Mouse (Mus musculus): ENCODE measurements at regions not wholly inside any gene's neighbourhood (a gene's known extent, or its start where the extent isn't known, plus 50 kb on each side); places are given as distances from the start of the nearest gene placed in this dataset.
A peak's percentile ranks its signal among the peaks of the same experiment; 100 is the strongest.

DNA sequence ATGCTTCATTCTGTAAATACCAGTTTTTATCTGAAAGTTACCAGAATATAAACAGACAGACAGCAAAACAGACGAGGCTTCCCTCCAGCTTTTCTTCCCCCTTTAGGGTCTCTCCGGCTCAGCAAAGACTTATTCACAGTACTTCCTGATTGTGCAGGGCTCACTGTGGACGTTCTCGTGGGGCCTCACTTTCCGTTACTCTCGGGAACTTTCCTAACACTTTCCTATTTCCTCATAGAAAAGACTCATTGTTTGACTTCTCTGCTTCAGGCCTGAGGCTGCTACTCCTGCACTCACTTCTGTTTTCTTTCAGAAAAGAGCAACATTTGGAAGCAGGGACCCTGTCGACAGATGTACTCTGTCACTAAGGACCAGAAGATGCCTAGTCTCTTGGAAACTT lies 197.4 kb downstream of the Tgfb2 start:
- Histone ChIP-seq H3K27me3 (ENCODE audit: control insufficient read depth, insufficient read depth, low read length) (no peaks in the 10 kb centered on the region), H3K36me3 (ENCODE audit: control insufficient read depth, insufficient read depth, low read length) (no peaks in the 10 kb centered on the region), H3K27ac (ENCODE audit: low read length) (peak overlapping the region; percentile 72), H3K9me3 (replicated peaks; ENCODE audit: control insufficient read depth, low read length) (no peaks in the 10 kb centered on the region), H3K4me2 (ENCODE audit: low read depth, low read length) (no peak overlapping the region), H3K4me3 (replicated peaks; ENCODE audit: low read length) (no peak overlapping the region), H3K9ac (ENCODE audit: low read length) (no peak overlapping the region), H3K4me1 (ENCODE audit: control insufficient read depth, insufficient read depth, low read length) (peaks cover 6% of the 10 kb centered on the region; the same call in 1 of the 2 replicates)
- WGBS, result 18% methylated on average over 7 of the region's 7 CpGs
- ATAC-seq (ENCODE audit: insufficient read depth, low FRiP score), result no peak

DNA sequence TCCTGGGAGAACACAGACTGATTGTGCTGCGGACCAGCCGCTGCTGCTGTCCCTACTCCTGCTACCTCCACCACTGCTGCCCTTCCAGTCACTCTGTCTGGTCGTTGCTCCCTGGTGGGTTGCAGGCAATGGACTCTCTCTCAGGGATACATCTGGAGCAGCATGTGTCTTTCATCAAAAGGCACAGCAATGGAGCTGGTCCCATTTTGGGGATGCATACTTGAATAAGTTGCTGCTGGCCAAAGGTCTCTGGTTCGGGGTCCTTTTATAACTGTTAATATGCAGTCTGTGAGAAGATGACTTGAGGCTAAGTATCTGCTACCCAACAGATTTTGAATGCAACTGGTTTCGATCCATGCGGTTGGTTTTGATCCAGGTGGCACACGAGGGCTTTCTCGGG lies 197.8 kb downstream of the Tgfb2 start:
- Histone ChIP-seq H3K4me3 (replicated peaks; ENCODE audit: low read length) (no peak overlapping the region), H3K9me3 (replicated peaks; ENCODE audit: control insufficient read depth, low read length) (no peaks in the 10 kb centered on the region), H3K9ac (ENCODE audit: low read length) (no peak overlapping the region), H3K4me2 (ENCODE audit: low read depth, low read length) (no peak overlapping the region), H3K4me1 (ENCODE audit: control insufficient read depth, insufficient read depth, low read length) (peaks cover 6% of the 10 kb centered on the region; the same call in 1 of the 2 replicates), H3K36me3 (ENCODE audit: control insufficient read depth, insufficient read depth, low read length) (no peaks in the 10 kb centered on the region), H3K27ac (ENCODE audit: low read length) (peak overlapping the region; percentile 72), H3K27me3 (ENCODE audit: control insufficient read depth, insufficient read depth, low read length) (no peaks in the 10 kb centered on the region)
- 45% methylated on average over 8 of the region's 8 CpGs for WGBS
- no peak for ATAC-seq (ENCODE audit: insufficient read depth, low FRiP score)

DNA sequence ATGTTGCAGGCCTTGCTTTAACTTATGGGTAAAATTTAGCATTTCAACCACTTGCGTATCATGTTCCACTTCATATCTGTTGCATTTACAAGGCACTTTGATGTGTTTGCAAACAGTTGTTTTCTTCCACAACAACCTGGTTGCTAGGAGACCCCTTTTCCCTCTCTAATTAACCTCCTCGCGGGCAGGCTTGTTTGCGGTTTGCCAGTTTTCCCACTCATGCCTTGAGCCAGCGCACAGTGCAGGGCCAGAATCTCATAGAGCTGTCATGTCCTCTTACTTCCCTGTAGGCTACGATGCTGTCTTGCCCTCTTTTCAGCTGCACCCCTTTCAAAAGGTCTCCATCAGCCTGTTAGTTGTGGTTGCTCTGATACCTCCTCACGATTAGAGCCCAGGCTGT lies 199.3 kb downstream of the Tgfb2 start:
- H3K4me3 ChIP-seq (replicated peaks; ENCODE audit: low read length), result no peak overlapping the region
- no peak for ATAC-seq (ENCODE audit: insufficient read depth, low FRiP score)
- H3K27ac ChIP-seq (ENCODE audit: low read length), result no peak overlapping the region
- H3K4me2 ChIP-seq (ENCODE audit: low read depth, low read length), result no peak overlapping the region
- 88% methylated on average over 7 of the region's 7 CpGs for WGBS
- peaks cover 6% of the 10 kb centered on the region; the same call in 1 of the 2 replicates for H3K4me1 ChIP-seq (ENCODE audit: control insufficient read depth, insufficient read depth, low read length)
- H3K9ac ChIP-seq (ENCODE audit: low read length), result no peak overlapping the region
- H3K36me3 ChIP-seq (ENCODE audit: control insufficient read depth, insufficient read depth, low read length), result no peaks in the 10 kb centered on the region
- H3K27me3 ChIP-seq (ENCODE audit: control insufficient read depth, insufficient read depth, low read length), result no peaks in the 10 kb centered on the region
- H3K9me3 ChIP-seq (replicated peaks; ENCODE audit: control insufficient read depth, low read length), result no peaks in the 10 kb centered on the region

DNA sequence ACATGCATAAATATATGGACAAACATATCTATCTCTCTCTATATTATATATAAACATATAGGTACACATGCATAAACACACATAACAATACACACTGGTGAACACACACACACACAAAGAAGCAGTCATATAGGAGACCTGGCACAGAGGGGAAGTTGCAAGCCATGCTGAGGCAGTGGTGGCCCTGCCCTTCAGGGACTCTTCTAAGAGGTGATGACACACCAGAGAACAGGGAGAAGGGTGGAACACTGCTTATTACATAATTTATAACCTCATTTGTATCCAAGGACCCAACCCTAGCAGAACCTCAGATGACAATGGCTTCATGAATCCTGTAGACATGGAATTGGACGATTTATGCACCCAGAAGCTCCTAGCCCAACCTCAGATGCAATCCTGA lies 199.9 kb downstream of the Tgfb2 start:
- 67% methylated on average over 1 of the region's 1 CpGs for WGBS
- Histone ChIP-seq H3K36me3 (ENCODE audit: control insufficient read depth, insufficient read depth, low read length) (no peaks in the 10 kb centered on the region), H3K4me1 (ENCODE audit: control insufficient read depth, insufficient read depth, low read length) (peaks cover 6% of the 10 kb centered on the region; the same call in 1 of the 2 replicates), H3K9me3 (replicated peaks; ENCODE audit: control insufficient read depth, low read length) (no peaks in the 10 kb centered on the region), H3K4me3 (replicated peaks; ENCODE audit: low read length) (no peak overlapping the region), H3K27me3 (ENCODE audit: control insufficient read depth, insufficient read depth, low read length) (no peaks in the 10 kb centered on the region), H3K4me2 (ENCODE audit: low read depth, low read length) (no peak overlapping the region), H3K9ac (ENCODE audit: low read length) (no peak overlapping the region), H3K27ac (ENCODE audit: low read length) (no peak overlapping the region)
- ATAC-seq (ENCODE audit: insufficient read depth, low FRiP score), result no peak

DNA sequence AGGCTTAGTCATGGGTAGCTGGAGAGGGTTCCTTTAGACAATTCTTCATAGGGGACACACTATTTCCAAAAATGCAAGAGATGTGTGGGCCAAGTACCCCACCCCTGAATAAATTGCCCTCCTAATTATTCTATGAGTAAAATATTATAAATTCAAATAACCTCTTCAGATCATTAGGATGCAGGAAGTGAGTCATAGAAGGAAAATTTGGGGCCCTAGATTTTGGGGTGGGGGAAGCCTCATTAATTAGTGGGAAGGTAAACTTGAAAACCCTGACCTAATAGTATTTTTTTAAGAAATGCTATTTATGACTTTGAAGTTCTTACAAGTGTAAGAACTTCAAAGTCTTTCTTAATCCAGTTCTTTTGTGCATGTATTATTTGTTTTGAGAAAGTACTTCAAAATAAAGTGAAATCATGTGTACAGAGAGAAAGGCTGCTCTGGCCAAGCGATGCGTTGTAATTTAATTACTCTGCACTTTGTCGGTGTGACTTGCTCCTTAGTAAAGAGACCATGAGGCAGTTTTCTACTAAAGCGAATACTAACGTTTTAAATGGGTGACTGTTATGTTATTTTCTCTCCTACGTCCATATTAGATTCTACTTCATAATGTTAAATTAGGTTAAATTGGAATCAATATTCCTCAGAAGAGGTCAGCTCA lies 200.6 kb downstream of the Tgfb2 start:
- Histone ChIP-seq H3K27ac (ENCODE audit: low read length) (no peak overlapping the region), H3K9ac (ENCODE audit: low read length) (no peak overlapping the region), H3K4me1 (ENCODE audit: control insufficient read depth, insufficient read depth, low read length) (peaks cover 6% of the 10 kb centered on the region; the same call in 1 of the 2 replicates), H3K4me3 (replicated peaks; ENCODE audit: low read length) (no peak overlapping the region), H3K27me3 (ENCODE audit: control insufficient read depth, insufficient read depth, low read length) (no peaks in the 10 kb centered on the region), H3K4me2 (ENCODE audit: low read depth, low read length) (no peak overlapping the region), H3K36me3 (ENCODE audit: control insufficient read depth, insufficient read depth, low read length) (no peaks in the 10 kb centered on the region), H3K9me3 (replicated peaks; ENCODE audit: control insufficient read depth, low read length) (no peaks in the 10 kb centered on the region)
- WGBS, result 86% methylated on average over 6 of the region's 6 CpGs
- ATAC-seq (ENCODE audit: insufficient read depth, low FRiP score), result no peak

DNA sequence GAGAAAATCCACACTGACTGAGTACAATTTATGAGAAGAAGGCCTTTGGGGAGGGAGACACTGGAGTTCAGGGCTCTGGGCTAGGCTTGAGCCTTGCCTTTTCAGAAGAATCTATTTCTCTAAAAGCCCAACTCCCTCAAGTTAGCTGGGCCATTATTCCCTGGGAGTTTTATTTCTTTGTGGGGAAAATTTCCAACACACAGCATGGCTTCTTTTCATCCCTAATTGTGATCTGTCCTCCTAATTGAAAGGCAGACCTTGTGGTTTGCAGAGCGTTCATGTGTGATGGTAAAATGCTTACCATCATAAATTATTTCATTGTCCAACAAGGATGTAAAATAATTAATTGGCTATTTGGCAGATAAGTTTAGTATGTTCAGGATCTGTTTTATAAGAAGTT lies 204.1 kb downstream of the Tgfb2 start:
- Histone ChIP-seq H3K9ac (ENCODE audit: low read length) (no peak overlapping the region), H3K27me3 (ENCODE audit: control insufficient read depth, insufficient read depth, low read length) (no peaks in the 10 kb centered on the region), H3K36me3 (ENCODE audit: control insufficient read depth, insufficient read depth, low read length) (no peaks in the 10 kb centered on the region), H3K4me1 (ENCODE audit: control insufficient read depth, insufficient read depth, low read length) (no peaks in the 10 kb centered on the region), H3K9me3 (replicated peaks; ENCODE audit: control insufficient read depth, low read length) (no peaks in the 10 kb centered on the region), H3K4me2 (ENCODE audit: low read depth, low read length) (no peak overlapping the region), H3K4me3 (replicated peaks; ENCODE audit: low read length) (no peak overlapping the region), H3K27ac (ENCODE audit: low read length) (no peak overlapping the region)
- ATAC-seq (ENCODE audit: insufficient read depth, low FRiP score), result no peak
- 82% methylated on average over 1 of the region's 1 CpGs for WGBS

DNA sequence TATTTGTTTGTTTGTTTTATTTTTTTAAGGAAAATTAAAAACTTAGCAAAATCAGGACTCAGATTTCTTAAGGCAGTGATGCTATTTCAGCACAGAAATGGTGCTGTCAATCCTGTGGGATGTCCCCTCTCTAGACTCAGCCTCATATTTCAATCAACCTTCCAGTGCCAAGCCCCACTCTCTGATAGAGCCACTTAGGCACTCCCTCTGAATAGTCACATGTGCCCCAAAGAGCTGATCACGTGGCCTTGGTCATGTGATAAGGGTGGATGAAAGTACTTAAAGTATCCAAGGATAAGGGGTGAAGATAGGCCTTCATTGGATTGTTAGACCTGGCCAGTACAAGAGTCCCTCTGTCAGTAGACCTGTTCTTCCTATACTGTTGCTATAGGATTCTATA lies 207.9 kb downstream of the Tgfb2 start:
- no peak overlapping the region for H3K27ac ChIP-seq (ENCODE audit: low read length)
- H3K4me3 ChIP-seq (replicated peaks; ENCODE audit: low read length), result no peak overlapping the region
- no peak for ATAC-seq (ENCODE audit: insufficient read depth, low FRiP score)
- H3K4me1 ChIP-seq (ENCODE audit: control insufficient read depth, insufficient read depth, low read length), result no peaks in the 10 kb centered on the region
- no peaks in the 10 kb centered on the region for H3K9me3 ChIP-seq (replicated peaks; ENCODE audit: control insufficient read depth, low read length)
- H3K9ac ChIP-seq (ENCODE audit: low read length), result no peak overlapping the region
- H3K36me3 ChIP-seq (ENCODE audit: control insufficient read depth, insufficient read depth, low read length), result no peaks in the 10 kb centered on the region
- H3K4me2 ChIP-seq (ENCODE audit: low read depth, low read length), result no peak overlapping the region
- WGBS, result 68% methylated on average over 1 of the region's 1 CpGs
- no peaks in the 10 kb centered on the region for H3K27me3 ChIP-seq (ENCODE audit: control insufficient read depth, insufficient read depth, low read length)

DNA sequence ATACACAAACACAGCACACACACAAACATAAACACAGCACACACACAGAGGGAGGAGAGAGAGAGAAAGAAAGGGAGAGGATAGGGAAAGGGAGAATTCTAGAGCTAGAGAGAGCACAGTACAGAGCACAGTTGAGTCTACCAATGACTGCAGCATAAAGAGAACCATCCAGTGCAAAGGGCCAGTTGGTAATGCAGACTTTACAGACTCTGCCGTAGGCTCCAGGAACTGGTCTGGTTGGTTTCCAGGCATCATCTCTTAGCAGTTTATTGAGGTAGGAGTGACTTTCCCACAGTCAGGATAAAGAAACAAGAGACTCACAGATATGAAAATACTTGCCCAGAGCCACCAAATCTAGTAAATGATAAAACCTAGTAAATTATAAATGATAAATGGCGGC lies 208.5 kb downstream of the Tgfb2 start:
- no peak overlapping the region for H3K27ac ChIP-seq (ENCODE audit: low read length)
- H3K9me3 ChIP-seq (replicated peaks; ENCODE audit: control insufficient read depth, low read length), result no peaks in the 10 kb centered on the region
- no peaks in the 10 kb centered on the region for H3K36me3 ChIP-seq (ENCODE audit: control insufficient read depth, insufficient read depth, low read length)
- 79% methylated on average over 2 of the region's 2 CpGs for WGBS
- H3K4me3 ChIP-seq (replicated peaks; ENCODE audit: low read length), result no peak overlapping the region
- H3K27me3 ChIP-seq (ENCODE audit: control insufficient read depth, insufficient read depth, low read length), result no peaks in the 10 kb centered on the region
- ATAC-seq (ENCODE audit: insufficient read depth, low FRiP score), result no peak
- H3K4me2 ChIP-seq (ENCODE audit: low read depth, low read length), result no peak overlapping the region
- no peak overlapping the region for H3K9ac ChIP-seq (ENCODE audit: low read length)
- no peaks in the 10 kb centered on the region for H3K4me1 ChIP-seq (ENCODE audit: control insufficient read depth, insufficient read depth, low read length)

DNA sequence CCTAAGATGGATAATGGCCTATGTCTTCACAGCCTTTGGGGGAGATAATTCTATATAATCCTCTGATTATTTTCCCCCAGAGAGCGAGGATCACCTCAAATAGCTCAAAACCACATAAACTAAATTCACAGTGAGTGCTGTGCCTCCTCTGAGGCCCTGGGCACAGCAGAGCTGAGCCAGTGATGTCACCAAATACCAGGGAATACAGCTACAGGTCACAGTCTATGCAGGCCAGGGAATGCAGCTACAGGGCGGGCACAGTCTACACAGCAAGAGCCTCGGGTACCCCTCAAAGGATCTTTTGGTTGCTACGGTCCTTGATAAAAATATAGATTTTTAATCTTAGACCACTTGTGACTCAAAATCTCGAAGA lies 211.4 kb downstream of the Tgfb2 start:
- H3K9ac ChIP-seq (ENCODE audit: low read length), result no peak overlapping the region
- no peaks in the 10 kb centered on the region for H3K4me1 ChIP-seq (ENCODE audit: control insufficient read depth, insufficient read depth, low read length)
- H3K9me3 ChIP-seq (replicated peaks; ENCODE audit: control insufficient read depth, low read length), result no peaks in the 10 kb centered on the region
- no peak overlapping the region for H3K4me3 ChIP-seq (replicated peaks; ENCODE audit: low read length)
- no peak overlapping the region for H3K27ac ChIP-seq (ENCODE audit: low read length)
- ATAC-seq (ENCODE audit: insufficient read depth, low FRiP score), result no peak
- WGBS, result 89% methylated on average over 5 of the region's 5 CpGs
- H3K36me3 ChIP-seq (ENCODE audit: control insufficient read depth, insufficient read depth, low read length), result no peaks in the 10 kb centered on the region
- no peaks in the 10 kb centered on the region for H3K27me3 ChIP-seq (ENCODE audit: control insufficient read depth, insufficient read depth, low read length)
- no peak overlapping the region for H3K4me2 ChIP-seq (ENCODE audit: low read depth, low read length)

All from stomach, embryonic 16.5 days (tissue).